Mouse (Mus musculus) gastrocnemius, postnatal 10 days (tissue): ENCODE results near the gene Rbbp7. TPM values are rescaled to one million over a fixed set of nuclear protein-coding genes. Genes with fewer than 3 reads are reported as not detected.
"Not testable (repeated sequence)": the region's sequence is repeated elsewhere in the genome, so short reads cannot be mapped to it uniquely, and the experiment has no call there.

Source experiments
- DNase-seq: peaks from one replicate; pipeline ENCODE4 v3.0.0; 2021; ENCODE audit warnings: mixed read lengths
- long read RNA-seq, 2 experiments: library from polyadenylated mRNA; stranded (forward); transcript quantifications; one replicate each; pipeline ENCODE4 v2.0.0; 2021
- total RNA-seq, 2 experiments: library from RNA; stranded (reverse); gene quantifications; 2 replicates each; pipeline ENCODE4 v1.2.3; 2021

Rbbp7 gene
- total RNA-seq: 100 to 1,000 TPM; 151 to 160 TPM
- long read RNA-seq, experiment 1, transcript Rbbp7-201 (12 exons, 2,244 nt): major isoform, 341 of 351 reads
- long read RNA-seq, experiment 1, partial matches to known transcripts: 1 of 351 reads
- long read RNA-seq, experiment 1, other reads (novel, unspliced or antisense): 8 of 351 reads
- long read RNA-seq, experiment 2, transcript Rbbp7-201 (12 exons, 2,244 nt): major isoform, 326 of 346 reads
- long read RNA-seq, experiment 2, partial matches to known transcripts: 7 of 346 reads
- long read RNA-seq, experiment 2, other reads (novel, unspliced or antisense): 11 of 346 reads

- peak; percentile 88 for DNase-seq
These were observed at the start of gene Rbbp7 for GRCm38 (mm10) chrX:162760115-162760942. Rbbp7 (plus strand) TSS chrX:162760402.

- DNase-seq: peak; percentile 19
These were observed 42.4 kb upstream of the Rbbp7 start for GRCm38 (mm10) chrX:162717837-162718236.

DNA sequence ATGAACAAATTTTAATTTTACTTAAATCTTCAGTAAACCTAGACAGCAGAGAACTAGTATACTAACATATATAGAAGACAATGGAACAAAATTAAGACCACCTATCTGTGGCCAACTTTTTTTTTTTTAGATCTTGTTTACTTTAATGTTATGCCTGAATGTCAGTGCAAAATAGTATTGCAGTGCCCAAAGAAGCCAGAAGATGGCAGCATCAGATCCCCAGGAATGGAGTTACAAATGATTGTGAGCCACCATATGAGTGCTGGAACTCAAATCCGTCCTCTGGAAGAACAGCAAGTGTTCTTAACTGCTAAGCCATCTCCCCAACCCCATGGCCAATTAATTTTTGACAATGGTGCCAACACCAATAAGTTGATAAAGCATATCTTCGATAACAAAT lies 40.6 kb upstream of the Rbbp7 start:
- DNase-seq: peak; percentile 23

- no peak for DNase-seq
These were observed 32.8 kb upstream of the Rbbp7 start for GRCm38 (mm10) chrX:162727367-162727777.

DNA sequence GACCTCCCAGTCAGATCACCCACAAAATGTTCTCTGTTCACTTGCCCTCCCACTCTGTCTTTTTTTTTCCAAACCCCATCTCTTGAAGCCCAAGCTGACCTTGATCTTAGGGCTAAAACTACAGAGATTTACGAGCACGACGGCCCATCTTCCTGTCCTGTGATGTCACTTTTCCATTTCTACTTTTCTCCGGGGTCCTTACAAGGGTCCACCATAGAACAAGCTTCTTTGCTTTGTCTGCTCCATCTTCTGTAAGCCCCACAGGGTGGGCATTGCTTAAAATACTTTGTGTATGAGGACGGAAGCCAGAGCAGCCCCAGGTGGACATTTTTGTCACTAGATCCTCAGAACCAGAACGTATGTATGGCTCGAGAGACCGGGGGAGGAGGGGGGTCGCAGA lies 32.4 kb upstream of the Rbbp7 start:
- DNase-seq: no peak

- DNase-seq: no peak
These were observed 32.0 kb upstream of the Rbbp7 start for GRCm38 (mm10) chrX:162728228-162728627.

- no peak for DNase-seq
These were observed 30.2 kb upstream of the Rbbp7 start for GRCm38 (mm10) chrX:162730031-162730430.

GRCm38 (mm10) chrX:162734997-162735929 lies 24.9 kb upstream of the Rbbp7 start:
- DNase-seq: peak; percentile 56

GRCm38 (mm10) chrX:162736140-162736659 lies 24.0 kb upstream of the Rbbp7 start:
- DNase-seq: no peak

DNA sequence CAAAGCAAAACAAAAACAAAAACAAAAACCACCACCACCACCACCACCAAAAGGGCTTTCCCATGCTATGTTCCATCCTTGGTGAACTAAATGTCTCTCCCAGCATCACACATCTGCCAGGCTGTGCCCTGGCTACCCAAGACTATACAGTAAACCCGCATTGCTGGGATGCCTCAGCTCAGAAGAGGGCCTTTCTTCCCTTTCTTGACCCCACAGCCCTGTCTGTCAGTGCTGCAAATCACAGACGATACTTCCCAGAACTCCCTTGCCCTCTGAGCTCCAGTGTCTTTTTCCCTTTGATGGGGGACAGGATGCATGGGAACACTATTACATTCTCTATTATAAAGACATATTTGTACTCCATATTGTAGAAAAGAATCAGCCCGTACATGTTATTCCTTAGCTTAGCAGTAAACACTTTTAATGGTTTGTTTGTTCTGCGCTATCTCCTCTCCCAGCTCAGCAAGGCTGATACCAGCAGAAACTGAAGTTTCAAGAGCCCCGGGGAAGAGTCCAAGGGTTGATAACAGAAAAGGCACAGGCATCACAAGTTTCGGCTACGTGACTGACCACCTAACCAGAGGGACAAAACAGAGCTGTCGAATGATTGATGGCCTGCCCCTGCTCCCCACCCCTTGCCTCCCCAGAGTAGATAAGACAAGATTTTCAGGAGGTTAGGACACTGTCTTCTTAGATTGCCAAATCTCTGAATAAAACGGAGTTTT lies 11.3 kb upstream of the Rbbp7 start:
- DNase-seq: no peak

GRCm38 (mm10) chrX:162752418-162752817 lies 7.8 kb upstream of the Rbbp7 start:
- no peak for DNase-seq

DNA sequence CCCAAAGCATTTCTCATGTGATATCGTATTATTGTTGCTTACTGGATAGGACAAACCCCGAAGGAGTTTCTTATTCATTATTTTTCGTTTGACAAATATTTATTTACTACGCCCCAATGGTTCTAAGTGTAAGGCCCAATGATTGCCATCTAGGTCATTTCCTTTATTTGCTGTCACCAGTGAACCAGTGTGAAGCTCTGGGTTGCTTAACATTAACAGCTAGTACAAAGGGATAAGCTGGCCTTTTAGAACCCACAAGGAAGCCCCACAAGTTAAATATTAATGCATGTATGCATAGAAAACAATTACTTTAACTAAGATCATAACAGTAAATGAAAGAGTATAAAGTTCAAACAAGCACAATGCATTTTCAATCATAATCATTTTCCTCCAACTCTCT lies 5.9 kb upstream of the Rbbp7 start:
- no peak for DNase-seq

DNA sequence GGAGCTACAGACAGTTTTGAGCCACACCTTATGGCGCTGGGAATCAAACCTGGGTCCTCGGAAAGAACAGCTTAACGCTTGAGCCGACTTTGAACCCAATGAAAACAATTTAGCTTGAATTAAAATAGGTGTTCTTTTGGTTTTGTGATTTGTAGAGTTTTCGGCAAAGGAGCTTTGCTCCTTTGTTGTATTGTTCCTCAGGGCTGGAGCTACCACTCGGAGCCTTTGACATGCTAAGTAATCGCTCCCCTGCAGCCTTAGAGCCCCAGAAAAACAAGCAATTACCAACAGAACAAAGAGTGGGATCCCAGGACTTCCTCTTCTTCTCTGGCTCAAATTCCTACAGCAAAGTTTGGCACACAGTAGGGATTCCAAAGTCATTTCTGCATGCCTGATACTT lies 4.1 kb upstream of the Rbbp7 start:
- DNase-seq: no peak

- peak; percentile 4 for DNase-seq
These were observed 719 bp upstream of the Rbbp7 start for GRCm38 (mm10) chrX:162759251-162760114.

DNA sequence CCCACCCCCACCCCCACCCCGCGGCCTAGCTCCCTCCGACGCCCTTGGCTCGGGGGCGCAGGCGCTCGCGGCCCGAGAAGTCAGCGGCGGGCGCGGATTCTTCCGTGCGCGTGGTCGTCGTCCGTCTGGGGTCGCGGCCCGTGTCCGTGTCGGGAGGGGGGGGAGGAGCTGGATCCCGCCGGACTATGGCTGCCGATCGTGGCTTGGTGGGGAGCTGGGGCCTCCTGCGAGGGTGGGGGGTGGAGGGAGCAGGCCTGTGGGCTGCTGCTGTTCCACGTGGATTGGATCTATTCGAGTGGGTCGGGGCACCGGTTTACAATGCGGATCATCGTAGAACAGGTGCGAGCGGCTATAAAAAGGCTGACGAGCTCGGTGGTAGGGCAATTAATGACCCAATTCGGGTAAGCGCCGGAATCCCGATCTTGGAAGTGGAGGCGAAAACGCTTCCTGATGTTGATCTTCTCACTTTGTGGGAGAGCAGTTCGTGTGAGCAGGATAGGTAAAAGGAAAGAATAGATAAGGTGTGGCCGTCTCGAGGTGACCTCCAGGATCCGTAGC lies 835 bp downstream of the Rbbp7 start:
- peak; percentile 22 for DNase-seq

DNA sequence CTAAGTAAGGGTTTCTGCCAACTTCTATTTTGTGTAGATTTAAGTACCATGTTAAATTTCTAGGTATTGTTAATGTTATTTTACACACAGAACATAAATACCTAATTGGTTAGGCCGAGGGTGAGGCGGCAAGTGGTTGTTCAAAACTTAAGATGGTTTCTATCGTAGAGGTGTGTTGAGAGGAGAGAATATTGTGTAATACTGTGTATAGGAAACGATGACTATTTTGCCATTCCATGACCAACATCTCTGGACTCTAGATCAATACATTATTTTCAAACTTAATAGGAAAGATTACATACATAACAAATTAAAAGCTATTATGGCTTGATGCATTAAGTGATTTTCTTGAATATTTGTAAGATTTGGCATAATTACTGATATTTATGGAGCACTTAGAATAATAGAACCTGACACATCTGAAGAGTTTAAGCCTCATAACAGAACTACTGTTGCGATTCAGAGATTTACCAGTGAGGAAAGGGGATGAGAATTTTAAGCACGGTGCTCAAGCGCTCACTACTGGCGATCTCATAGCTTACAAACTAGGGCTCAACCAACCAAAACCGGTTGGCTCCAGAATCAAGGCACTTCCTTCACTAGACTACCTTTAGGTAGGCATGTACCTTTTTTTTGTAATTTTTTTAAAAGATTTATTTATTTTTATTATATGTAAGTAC lies 1.7 kb downstream of the Rbbp7 start:
- no peak for DNase-seq

- no peak for DNase-seq
These were observed 10.5 kb downstream of the Rbbp7 start for GRCm38 (mm10) chrX:162770726-162771125.

DNA sequence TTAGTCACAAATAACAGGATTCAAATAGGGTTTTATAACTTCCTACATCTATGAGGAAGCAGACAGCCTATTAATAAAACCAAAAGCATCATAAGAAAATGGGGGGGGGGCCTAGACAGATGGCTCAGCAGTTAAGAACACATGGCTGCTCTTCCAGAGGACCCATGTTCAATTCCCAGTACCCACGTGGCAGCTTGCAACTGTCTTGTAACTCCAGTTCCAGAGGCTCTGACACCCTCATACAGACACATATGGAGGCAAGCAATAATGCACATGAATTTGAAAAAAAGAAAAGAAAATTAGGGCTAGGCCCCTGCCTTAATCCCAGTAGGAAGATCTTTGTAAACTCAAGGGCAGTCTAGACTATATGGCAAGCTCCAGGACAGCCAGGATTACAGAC lies 28.2 kb downstream of the Rbbp7 start:
- DNase-seq: no peak

DNA sequence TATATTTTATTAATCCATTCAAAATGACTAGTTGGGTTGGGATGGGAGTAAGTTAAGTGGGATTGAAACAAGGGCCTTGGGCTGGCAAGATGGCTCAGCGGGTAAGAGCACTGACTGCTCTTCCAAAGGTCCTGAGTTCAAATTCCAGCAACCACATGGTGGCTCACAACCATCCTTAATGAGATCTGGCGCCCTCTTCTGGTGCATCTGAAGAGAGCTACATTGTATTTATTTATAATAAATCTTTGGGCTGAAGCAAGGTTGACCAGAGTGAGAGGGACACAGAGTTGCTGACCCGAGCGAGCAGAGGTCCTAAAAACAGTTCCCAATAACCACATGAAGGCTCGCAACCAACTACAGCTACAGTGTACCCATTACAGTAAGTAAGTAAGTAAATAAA lies 31.2 kb downstream of the Rbbp7 start:
- not testable (repeated sequence) for DNase-seq

GRCm38 (mm10) chrX:162800371-162800770 lies 40.2 kb downstream of the Rbbp7 start:
- peak; percentile 14 for DNase-seq
